Mouse (Mus musculus) embryonic stem cell, embryonic (primary cell): ENCODE measurements at regions not wholly inside any gene's neighbourhood (a gene's known extent, or its start where the extent isn't known, plus 50 kb on each side); places are given as distances from the start of the nearest gene placed in this dataset.
"Not testable (repeated sequence)": the region's sequence is repeated elsewhere in the genome, so short reads cannot be mapped to it uniquely, and the experiment has no call there.

ENCODE experiments used
- CTCF ChIA-PET, 4 experiments: fragments of 300-600 bp in 2 of 4; fragments of 350-600 bp in 2 of 4; sonication (Branson Sonifier 250); formaldehyde crosslinking; loops; one replicate each; lab custom pipeline; 2022; ENCODE audit warnings: inconsistent platforms in 2 of 4; lab: Charles Lee
- POLR2A ChIA-PET, 4 experiments: fragments of 300-600 bp in 2 of 4; fragments of 350-600 bp in 2 of 4; sonication (Branson Sonifier 250); formaldehyde crosslinking; loops; one replicate each; lab custom pipeline; 2022; ENCODE audit warnings: antibody characterized with exemption in 4 of 4, inconsistent platforms in 1 of 4; lab: Charles Lee

DNA sequence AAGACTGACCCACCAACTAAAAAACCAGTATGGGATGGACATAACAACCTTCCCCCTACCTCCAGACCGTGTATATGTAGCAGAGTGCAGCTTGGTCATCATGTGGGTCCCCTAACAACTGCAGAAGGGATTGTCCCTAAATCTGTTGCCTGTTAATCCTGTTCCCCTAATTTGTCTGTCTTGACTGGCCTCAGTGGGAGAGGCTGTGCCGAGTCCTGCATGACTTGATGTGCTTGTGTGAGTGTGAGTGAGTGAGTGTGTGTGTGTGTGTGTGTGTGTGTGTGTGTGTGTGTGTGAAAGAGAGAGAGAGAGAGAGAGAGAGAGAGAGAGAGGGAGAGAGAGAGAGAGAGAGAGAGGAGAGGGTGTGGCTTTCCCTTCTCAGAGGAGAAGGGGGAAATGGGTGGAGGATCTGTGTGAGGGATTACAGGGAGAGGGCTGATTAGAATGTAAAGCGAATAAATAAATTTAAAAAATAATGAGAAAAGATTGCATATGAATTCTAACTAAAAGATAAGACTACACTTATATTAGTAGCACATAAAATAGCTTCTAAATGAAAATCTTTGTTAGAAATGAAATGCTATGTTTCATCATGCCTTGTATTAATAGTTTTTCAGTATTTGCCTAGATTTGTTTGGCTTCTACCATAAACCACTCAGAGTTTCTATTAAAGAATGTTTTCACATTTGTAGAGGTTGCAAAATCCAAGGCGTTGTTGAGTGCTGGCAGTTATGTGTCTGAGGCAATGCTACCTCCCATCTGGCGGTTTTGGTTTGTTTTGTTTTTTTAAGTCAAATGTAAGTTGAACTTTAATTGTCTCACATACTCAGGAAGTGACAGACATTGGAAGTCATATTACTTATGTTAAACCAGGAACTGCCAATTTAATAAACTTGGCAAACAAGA is 740.9 kb downstream of the Abca13 start:
- CTCF ChIA-PET: no interaction called here
- POLR2A ChIA-PET: no interaction called here

DNA sequence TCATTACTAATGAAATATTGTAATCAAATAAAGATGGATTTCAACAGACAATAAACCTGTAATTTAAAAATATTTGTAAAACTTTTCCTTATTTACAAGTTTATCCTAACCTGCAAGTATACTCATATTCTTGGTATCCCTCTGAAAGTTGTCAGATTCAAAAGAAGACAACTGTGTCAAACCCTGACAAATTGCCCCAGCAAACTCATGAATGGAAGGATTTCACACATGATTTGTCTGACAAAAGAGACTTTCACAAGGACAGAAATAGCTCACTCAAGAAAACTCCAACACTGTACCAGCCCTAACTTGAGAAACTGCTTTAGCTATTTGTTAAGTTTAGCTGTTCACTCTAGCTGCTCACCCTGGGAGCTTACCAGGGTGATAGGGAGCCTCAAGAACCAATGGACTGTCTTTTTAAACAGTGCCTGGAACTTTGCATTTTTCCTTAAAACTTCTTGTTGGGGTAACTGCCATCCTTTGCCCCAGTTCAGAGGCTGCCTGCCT is 771.0 kb downstream of the Abca13 start:
- CTCF ChIA-PET: no interaction called here
- POLR2A ChIA-PET: no interaction called here

DNA sequence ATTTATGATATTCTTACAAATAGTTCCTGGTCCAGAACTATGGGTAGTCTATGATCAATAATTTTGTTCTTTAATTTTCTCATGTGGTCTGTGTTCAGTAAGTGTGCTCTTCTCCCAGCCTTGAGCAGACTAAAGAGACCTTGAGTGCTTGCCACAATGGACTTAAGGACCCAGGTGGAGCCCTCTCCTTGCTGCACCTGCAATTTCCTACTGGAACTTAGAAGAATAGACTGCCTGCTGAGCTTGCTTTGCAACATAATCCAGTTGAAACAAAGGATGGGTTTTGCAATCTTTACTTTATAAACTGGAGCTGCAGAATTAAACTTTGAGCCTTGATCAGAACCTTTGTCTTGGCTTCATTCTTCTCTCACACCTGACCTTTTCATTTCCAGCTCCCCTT is 791.2 kb downstream of the Abca13 start:
- POLR2A ChIA-PET: no interaction called here

DNA sequence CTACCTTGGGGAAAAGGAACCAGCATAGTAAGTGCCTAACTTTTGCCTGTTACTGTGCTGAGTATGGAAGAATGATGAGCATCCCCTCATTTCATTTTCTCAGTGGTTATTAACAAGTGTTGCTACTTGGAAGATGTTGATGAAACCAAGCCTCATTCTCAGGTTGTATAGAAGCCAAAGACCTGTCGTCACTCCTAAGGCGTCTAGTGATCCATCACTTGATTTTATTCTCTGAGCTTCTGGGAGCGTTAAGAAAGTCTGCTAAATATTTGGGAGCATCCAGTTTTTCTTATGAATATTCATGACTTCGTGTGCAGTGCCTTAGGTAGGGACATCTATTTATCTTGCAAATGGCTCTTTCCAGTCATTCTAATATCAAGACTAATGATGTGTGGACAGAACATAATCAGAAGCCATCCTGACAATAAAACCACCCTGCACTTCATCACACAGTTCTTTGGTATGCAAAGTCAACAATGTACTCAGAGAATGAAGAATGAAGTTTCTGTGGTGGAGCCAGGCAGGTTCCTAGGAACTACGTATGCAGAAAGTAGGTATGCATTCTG is 802.9 kb downstream of the Abca13 start:
- CTCF ChIA-PET: no interaction called here
- POLR2A ChIA-PET: no interaction called here

More for the DNA sequence above, 791.2 kb downstream of the Abca13 start:
- CTCF ChIA-PET: no interaction called here

DNA sequence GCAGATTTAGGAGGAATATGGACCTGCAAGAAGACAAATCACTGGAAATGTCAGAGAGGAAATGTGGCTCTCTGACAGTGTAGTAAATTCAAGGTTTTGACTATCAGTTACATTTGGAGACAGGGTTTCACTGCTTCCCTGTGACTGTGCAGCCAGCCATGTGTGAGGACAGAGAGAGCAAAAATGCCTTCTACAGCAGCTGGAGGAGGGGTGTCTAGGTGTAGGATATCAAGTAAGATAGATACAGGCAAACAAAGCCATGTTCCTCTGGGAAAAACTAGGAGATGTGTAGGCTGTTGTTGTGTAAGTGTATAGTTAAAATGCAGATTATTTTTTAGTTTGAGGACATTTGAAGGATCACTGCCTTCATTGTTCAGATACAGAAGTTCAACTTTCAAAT is 803.6 kb downstream of the Abca13 start:
- CTCF ChIA-PET: no interaction called here

DNA sequence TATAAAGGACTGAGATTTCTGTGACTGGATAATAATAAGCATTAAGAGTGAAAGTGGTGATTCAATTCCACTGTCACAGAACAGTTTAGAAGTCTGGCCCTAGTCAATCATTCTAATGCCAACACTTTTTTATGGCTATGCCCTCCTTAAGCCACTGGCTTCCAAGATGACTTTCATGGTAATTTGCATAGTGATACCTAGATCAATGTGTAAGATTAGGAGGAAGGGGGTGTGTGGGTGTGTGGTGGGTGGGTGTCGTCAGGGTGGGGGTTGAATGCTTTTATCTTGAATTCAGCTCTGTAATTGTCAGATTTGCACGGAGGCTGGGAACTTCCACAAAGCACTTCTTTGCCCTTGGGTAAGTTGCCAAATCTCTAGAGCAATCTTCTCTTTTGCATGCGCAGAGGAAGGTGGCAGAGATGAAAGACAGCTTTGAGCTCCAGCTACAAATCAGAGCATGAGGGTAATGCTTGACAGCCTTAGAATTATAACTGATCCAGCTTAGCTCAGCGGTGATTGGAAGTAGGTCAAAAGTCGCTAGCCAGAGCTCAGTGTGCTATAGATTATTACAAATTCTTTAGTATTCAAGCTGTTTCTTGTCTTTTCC is 805.9 kb downstream of the Abca13 start:
- ChIA-PET POLR2A (interaction anchor here in 1 of 4 experiments (0.7 kb wide), 1 partner anchor 39 kb away, joined by 4 read pairs; no protein-coding TSS in a partner anchor), CTCF (interaction anchor here in 1 of 4 experiments (0.6 kb wide), 1 partner anchor 1725 kb away, joined by 3 read pairs; no protein-coding TSS in a partner anchor)

More for the DNA sequence above, 803.6 kb downstream of the Abca13 start:
- POLR2A ChIA-PET: no interaction called here

DNA sequence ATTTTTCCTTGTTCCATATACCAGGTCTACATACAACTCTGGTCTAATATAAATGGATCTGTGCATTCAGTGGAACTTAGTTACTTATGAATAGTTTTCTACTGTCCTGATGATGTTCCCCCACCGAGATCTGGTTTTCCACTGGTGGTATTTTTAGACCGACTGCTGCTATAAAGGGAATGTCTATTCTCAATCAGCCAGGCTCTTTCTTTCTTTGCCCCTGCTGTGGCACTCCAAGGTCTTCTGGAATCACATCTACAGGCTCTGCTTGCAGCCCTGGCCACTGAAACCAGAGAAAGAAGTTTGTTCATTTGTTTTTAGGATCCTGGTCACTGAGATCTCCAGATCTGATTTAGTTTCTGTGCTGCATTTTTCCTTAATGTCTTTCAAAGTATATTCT is 810.4 kb downstream of the Abca13 start:
- POLR2A ChIA-PET: no interaction called here
- CTCF ChIA-PET: no interaction called here

DNA sequence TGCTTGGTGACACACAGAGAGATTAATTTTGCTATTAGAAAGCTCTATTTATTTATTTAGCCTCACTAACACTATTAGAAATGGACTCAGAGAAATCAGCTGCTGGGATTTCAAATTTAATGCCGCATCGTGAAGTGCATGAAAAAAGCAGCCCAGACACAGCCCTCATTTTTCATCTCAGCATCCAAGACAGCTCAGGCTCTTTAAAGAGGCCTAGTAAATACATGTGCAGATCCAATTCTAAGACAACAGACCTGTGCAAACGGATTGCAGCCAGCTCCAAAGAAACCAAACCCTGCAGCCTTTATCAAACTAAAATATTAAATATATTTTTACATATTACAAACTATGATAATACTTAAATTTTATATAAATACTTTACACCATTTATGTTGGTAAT is 815.1 kb downstream of the Abca13 start:
- CTCF ChIA-PET: no interaction called here
- POLR2A ChIA-PET: no interaction called here

DNA sequence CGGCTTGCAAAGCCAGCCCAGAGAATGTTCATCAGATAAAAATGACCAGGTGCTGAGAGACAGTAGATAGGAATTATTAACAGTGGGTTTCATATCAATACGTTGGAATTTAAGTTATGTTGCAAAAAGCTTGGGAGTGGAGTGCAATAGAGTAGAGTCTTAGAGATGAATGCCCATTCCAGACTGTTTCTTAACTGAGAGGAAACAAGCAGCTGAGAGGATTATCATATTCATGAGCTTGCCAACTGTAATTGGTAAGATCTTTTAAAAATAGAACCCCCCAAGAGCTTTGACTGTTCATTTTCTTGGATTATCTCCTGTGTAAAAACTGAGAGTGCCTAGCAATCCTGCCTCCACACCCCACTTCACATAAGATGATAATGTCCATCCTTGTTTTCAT is 854.9 kb downstream of the Abca13 start:
- ChIA-PET POLR2A (no interaction called here), CTCF (no interaction called here)

DNA sequence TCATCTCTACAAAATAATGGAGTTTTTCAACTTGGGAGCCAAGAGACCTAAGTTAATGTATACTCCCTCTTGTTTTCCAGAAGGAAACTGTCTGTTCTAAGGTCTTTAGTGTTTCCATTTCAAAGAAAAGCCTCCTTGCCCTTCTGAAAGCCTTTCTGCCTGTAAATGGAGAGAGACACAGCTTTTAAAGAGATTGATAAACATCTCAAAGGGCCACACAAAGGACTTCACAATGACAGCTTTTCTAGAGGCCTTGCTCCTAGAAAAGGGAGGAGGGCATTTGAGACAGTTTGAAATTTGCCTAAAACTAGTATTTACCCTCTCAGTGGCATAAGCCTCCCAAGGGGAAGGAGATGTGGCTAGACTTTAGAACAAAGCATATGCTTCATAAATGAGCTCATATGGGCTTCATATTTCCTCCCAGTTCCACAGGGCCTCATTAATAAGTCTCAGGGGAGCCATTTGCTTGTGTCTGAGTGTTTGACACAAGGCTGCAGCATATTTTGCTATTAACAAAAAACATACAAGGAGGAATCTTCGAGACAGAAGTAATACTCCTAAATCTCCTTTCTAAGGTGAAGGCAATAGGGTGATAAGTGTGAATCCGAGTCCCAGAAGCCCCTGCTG is 860.0 kb downstream of the Abca13 start:
- POLR2A ChIA-PET: interaction anchor here in 1 of 4 experiments (0.9 to 1.1 kb wide), 2 partner anchors 12 to 13 kb away, joined by 4 read pairs; no protein-coding TSS in a partner anchor
- CTCF ChIA-PET: no interaction called here

DNA sequence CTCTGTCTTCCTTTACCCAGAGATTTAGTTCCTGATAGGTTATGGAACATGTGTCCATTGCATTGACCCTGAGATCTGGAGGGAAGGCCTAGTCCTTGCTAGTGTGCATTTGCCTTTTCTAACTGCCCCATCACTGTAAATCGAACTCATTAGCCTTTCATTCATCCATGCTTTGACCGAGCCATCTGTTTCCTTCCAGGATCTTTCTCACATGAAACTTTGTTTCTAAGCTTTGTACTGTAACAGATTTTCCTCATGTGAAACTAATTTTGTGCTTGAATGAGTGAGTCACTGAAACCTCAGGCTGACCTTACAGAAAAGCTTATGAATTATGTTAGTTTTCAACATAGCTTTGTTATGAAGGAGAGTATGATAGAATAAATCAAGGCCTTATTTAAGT is 880.1 kb downstream of the Abca13 start:
- ChIA-PET CTCF (no interaction called here), POLR2A (no interaction called here)

DNA sequence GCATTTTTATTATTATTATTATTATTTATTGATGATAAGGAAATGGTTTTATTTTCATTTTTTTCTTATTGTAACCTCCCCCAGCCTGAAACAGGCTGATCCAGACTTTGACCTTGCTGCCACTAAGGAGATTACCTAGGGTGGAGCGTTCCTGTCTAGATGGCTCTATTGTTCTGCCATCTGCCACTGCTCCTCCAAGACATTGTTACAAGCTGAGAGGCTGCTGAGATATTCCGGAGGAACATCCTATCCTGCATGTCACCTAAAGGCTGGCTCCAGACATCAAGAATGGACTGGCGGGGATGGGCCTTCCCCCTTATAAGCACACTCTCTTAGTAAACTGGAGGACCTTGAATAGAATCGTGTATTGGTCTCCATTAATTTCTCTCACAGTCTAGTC is 896.2 kb downstream of the Abca13 start:
- CTCF ChIA-PET: no interaction called here
- POLR2A ChIA-PET: no interaction called here

DNA sequence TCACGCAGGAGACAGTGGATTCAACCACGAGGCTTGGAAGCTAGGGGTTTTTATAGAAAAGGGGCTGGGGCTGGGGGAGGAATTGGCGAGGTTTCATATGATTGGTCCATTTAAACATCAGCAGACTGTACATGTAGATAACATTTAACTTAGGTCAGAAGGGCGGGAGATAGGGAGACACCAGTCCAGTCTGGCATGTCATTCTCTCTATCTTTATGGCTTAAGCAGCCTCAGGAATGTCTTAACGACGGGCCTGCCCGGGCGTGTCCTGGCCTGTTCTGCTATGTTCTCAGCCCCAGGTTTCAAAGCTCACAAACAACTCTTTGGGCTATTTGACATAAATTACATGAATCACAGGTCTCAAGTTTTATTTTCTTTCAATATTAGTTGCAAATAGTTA is 910.6 kb downstream of the Abca13 start:
- CTCF ChIA-PET: interaction anchor here in 1 of 4 experiments (0.6 kb wide), 1 partner anchor 747 kb away, joined by 4 read pairs; no protein-coding TSS in a partner anchor
- POLR2A ChIA-PET: not testable (repeated sequence)

DNA sequence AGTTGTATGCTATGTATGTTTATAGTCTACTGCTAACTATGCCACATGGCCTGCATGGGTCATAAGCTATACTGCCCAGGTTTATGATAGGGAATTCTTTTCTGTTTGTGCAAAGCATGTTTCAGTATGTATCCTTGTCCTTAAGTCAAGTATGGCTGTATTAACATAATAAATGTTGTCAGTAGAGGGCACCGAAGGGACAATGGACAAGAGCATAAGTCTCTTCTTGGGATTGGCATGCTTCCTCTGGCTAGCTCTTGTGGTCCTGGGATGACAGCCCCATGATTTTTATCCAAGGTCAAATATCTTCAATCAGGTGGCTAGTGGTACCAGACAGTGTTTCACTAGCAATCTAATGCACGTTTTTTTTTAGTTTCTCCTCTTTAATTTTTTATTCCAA is 913.3 kb downstream of the Abca13 start:
- POLR2A ChIA-PET: no interaction called here
- CTCF ChIA-PET: no interaction called here

DNA sequence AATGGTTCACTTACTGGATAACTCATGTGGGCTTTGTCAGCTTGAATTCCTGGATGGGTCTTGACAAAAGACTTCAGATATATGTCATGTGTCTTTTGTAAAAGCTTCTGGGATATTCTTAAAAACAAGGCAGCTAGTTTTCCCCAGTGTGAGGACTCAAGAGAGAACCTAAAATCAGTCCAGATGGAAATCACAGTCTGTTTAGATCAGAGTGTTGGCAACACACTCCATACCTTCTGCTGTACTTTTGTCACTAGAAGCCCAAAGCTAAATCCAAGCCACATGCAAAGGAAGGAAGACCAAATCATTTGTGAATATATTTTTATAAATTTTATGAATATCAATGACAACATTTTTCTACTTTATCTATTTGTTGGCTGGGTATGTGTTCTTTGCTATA is 950.4 kb downstream of the Abca13 start:
- POLR2A ChIA-PET: no interaction called here

DNA sequence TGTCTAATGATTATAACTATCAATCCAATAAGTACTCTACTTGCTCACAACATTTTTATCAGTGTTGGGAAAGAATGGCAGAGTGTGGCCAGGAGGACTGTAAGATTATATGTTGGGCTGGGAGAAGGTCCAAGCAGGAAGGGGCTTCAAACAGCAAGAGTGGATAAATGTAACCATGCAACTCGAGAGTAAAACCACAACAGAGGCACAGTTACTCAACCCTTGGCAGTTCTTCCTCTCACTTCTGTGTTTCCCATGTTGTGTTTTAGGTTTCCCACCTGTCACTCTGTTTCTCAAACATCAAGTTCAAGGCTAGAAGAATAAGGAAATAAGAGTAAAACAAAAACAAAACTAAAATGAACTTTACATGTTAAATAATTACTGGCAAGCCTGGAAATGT is 957.4 kb downstream of the Abca13 start:
- POLR2A ChIA-PET: no interaction called here
- CTCF ChIA-PET: no interaction called here

More for the DNA sequence above, 950.4 kb downstream of the Abca13 start:
- CTCF ChIA-PET: interaction anchor here in 1 of 4 experiments (0.6 kb wide), 1 partner anchor 11 kb away, joined by 3 read pairs; no protein-coding TSS in a partner anchor

DNA sequence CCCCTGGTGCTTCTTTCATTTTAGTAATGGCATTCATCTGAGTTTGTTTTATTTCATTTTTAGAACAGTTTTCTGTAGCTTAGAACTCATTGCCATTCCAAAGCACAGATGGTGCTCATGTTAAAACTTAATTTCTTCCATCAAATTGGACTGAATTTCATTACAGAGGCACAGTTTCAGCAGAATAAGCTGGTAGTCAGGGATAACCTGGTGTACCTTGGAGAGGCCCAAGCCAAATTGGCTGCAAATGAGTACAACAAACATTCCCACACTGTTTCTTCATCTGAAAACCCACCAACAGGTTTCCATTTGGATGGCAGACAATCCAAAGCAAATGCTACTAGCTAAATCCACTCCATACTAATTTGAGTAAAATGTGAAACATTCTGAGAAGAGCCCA is 960.2 kb upstream of the Vwc2 start:
- ChIA-PET CTCF (no interaction called here), POLR2A (no interaction called here)

DNA sequence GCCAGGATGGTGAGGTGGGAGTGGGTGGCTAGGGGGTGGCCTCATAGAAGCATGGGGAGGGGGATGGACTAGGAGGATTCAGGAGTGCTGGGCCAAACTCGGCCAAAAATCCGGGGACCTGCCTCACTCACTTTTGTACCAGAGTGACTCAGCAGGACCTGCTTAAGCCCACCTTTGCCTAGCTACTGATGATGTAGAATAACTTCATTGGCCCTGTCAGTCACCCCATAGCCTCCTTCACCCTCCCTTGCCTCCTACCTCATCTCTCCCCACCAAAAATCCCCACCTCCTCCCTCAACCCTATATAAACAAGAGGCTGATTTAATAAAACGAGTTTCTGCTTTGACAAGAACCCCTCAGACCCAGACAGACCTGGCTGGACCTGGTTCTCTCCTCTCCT is 920.3 kb upstream of the Vwc2 start:
- ChIA-PET CTCF (no interaction called here), POLR2A (no interaction called here)

DNA sequence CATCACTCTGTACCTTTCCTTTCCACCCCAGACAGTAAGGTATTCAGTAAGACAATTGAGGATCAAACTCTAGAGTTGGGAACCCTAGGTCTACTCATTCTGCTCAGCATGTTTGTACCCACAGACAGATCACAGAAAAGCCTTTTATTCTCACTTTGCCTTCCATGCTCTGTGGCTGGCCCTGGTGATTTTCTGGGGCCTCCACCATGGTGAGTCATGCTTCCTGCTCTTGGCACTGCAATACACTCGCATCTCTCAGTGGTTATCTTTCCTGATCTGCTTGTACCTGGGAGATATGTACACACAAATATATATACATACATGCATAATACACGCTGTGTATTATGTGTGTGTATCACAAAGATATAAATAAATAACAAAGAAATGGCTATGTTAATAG is 919.2 kb upstream of the Vwc2 start:
- POLR2A ChIA-PET: no interaction called here
- CTCF ChIA-PET: no interaction called here

DNA sequence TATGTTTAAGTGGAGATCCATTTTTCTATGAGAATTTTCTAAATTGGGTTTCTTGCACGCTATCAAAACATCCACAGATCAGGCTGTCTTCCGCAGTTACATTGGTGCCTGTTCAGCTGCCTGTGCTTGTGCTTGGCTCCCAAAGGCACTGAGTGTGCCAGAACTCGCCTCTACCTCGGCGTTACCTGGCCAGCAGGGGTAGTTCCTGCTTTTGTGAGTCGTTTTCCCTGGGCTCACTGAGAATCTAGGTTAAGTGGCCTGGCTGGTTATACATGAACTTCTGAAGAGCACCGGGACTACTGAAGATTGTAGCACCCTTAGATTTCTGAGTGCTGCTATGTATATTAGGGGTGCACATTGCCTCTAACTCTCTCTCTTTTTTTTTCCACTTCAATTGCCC is 913.0 kb upstream of the Vwc2 start:
- POLR2A ChIA-PET: no interaction called here
- CTCF ChIA-PET: no interaction called here
